Mouse (Mus musculus) adrenal gland, postnatal 36 days (tissue): Measurements from ENCODE around the gene Gtsf2. TPM values are rescaled to one million over a fixed set of nuclear protein-coding genes. Genes with fewer than 3 reads are reported as not detected.
"Not testable (repeated sequence)": the region's sequence is repeated elsewhere in the genome, so short reads cannot be mapped to it uniquely, and the experiment has no call there.

Experiments used
- DNase-seq, 2 experiments: peaks; one replicate each; pipeline ENCODE4 v3.0.0; 2021; ENCODE audit warnings: mixed read lengths in 1 of 2
- long read RNA-seq, 2 experiments: library from polyadenylated mRNA; stranded (forward); transcript quantifications; one replicate each; pipeline ENCODE4 v2.0.0; 2021; ENCODE audit warnings: borderline sequencing depth in 2 of 2
- total RNA-seq, 2 experiments: library from RNA; stranded (reverse); gene quantifications; 2 replicates each; pipeline ENCODE4 v1.2.3; 2021

Gene Gtsf2
- not detected for total RNA-seq
- long read RNA-seq, experiment 1: 0 reads
- long read RNA-seq, experiment 2: 0 reads

DNA sequence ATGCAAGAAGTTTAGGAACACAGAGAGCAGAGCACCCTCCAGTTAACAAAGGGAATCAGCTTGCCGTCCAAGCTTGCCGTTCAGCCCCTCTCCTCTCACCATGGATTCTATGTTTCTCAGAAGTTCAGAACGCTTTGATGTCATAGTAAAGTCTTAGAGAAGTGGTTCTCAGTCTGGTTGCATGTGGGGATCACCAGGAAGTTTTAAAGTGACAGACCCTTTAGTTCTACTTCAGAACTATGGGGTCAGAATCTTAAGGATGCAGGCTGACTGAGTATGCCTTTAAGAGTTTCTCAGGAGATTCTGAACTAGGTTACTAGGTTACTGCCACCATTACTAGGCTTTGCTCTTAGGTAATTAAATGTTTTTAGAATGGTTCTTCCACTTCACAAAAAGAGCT, at the start of gene Gtsf2:
Gtsf2 (minus strand) TSS at position 101 of the 400 bp plus-strand sequence.
- no peak for DNase-seq

- peak; percentile 70 to 79 for DNase-seq
Measured at GRCm38 (mm10) chr15:103496204-103497140, 48.2 kb upstream of the Gtsf2 start.

- peak in 1 of 2 experiments; percentile 18 for DNase-seq
Measured at GRCm38 (mm10) chr15:103488336-103488735, 40.1 kb upstream of the Gtsf2 start.

DNA sequence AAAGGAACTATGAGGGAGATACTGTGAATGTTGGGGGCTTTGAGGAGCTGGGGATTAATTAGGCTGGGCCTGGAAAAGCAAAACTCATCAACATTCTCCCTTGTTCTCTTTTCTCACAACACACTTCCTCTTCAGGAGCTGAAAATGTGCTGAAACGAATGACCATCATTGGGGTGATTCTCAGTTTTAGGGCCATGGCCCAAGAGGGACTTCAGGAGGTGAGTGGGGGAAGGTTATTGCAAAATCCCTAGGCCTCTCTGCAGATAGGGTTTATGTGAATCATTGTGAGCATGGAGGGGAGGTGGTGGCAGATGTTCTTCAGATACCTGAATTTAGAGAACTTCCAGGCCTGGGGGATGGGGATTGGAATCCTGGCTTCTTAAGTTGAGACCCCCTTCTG, 38.4 kb upstream of the Gtsf2 start:
- DNase-seq: no peak

DNA sequence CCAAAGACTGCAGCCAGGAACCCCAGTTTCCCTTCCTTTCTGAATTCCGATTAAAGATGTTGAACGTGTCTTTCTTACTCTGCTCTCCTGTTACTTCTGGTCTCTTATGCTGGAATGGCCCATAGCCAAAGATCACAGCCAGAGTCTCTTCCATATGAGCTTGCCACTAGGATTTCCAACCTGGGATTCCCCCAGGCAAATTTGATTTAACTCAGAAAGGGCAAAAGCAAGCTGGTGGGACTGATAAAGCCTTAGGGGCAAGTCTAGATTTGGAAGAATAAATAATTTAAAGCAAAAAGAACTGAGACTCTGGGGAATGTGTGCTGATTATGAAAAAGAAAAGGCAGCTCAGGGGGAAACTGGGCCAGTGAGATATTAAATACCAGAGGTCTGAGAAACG, 36.8 kb upstream of the Gtsf2 start:
- DNase-seq: no peak

DNA sequence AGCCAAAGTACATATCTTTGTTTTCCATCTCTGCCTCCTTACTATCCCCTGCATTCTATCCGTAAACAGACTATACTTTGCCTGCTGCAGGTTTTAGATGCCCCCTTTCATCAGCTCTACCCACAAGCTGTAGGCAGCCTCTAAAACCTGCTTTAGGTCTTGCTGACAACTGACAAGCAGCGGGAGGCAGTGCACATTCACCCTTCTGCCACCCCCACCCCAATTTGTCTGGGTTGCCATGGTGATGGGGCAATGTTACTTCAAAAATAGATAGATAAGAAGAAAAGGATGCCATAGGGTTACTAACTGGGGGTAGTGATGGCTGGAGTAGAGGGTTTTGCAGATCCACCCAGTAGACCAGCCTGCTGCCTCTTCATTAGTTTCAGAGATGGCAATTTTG, 36.2 kb upstream of the Gtsf2 start:
- DNase-seq: no peak

DNA sequence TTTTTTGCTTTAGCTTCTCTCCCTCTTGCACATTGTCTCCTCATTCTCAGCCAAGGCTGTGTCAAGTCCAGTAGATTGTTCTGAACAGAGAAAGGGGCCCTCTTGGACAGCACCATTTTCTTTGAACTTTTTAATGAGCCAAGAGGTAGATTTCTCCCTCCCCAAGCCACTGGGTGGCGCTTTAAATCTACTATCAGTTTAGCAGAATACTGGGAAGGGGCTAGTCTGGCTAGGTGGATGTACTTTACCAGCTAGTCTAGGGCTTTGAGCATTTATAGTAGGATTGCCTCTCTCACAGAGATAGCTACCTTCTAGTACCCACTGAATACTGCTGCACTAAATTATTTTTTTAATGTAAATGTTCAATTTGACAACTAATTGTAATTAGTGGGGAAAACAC, 34.2 kb upstream of the Gtsf2 start:
- DNase-seq: peak in 1 of 2 experiments; percentile 47

GRCm38 (mm10) chr15:103480129-103480528, 31.9 kb upstream of the Gtsf2 start:
- DNase-seq: no peak

DNA sequence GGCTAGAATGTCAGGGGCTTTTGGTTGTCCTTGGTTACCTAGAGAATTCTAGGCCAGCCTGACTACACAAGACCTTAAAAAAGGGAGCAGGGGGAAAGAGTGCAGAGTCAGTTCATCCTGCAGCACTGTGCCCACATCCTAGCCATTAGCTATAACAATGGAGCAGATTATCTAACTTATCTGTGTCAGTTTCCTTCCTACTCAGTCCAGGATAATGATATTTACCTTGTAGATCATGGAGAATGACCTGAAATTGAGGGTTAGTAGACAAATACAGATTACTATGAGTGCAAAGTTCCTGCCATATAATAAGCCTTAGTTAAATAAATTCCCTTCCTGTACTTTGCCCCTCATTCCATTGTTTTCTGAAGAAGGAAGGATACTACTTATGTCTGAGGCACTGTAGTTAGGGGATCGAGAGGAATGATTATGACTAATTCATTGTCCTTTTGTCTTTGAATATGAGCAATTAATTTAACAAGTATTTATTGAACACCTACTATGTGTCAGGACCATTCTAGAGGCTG, 30.9 kb upstream of the Gtsf2 start:
- no peak for DNase-seq

DNA sequence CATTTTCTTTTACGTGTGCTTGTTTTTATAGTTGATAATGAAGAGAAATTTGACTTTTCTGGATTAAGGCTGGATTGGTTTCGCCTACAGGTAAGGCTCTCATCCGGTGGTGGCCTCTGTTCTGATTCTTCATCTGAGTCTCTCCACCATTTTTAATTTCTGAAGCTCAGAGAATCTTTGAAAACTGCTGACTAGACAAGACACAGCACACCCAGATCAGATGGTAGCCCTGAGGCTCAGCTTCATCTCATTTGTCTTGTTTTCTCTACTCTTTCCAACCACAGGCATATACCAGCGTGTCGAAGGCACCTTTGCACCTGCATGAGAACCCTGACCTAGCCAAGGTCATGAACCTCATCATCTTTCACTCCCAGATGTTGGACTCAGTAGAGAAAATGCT, 25.5 kb upstream of the Gtsf2 start:
- DNase-seq: no peak

DNA sequence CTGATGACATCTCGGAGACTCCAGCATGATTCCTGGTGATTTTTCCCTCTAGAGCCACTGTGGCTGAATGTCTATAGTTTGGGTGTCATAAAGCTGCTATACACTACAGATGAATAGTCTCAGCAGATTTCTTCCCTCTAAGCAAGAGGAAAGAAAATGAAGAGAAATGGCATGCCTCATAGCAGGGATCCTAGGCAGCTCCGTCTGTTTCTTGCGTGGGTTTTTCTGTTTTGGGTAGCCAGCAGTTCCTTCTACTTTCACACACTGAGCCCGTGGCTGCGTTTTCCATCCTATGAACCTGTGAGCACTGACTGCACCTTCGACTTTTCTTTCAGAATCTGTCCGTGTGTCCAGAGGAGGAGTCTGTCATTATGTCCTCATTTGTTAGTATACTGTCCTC, 24.9 kb upstream of the Gtsf2 start:
- no peak for DNase-seq

DNA sequence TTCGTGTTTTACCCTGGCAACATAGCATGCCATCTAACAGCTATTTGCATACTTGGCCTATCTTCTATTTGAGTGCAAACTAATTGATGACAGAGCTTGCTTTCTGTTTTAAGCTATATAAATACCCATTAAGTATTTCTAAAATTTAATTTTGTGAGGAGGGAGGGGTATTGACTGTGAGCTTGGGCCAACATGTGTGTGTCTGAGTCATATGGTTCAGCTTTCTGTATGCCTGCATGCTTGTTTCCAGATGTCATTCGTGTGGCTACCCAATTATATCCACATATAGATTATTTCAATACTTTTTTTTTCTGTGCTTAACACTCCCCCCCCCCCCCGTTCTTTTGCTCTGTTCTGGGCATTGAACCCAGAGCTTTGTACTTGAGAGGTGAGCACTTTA, 24.0 kb upstream of the Gtsf2 start:
- DNase-seq: no peak

DNA sequence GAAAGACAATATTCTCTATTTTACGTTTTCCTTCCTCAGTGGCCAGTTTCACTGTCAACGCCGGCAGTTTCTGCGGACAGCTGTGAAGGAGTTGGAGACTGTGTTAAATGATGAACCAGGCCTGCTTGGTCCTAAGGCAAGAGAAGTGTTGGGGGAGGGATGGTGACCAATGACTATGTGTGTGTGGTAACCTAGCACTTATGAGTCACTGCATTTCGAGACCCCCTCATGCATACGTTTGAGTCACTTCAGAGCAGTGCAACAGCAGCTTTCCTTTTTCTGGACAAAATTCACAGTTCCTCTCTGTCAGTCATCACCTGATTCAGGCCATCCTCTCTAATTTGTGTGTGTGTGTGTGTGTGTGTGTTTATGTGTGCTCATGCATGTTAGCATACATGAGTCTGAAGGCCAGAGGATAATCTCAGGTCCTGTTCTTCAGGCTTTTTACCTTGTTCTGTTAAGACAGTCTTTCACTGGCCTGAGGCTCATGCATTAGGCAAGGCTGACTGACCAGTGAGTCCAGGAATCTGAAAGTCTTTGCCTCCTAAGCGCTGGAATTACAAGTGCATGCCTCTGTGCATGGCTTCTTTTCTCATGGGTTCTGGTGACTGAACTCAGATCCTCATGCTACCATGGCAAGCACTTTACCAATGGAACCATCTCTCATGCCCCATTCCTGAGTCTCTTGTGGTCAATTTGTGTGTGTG, 23.4 kb upstream of the Gtsf2 start:
- no peak for DNase-seq

GRCm38 (mm10) chr15:103462539-103463261, 14.4 kb upstream of the Gtsf2 start:
- DNase-seq: no peak

GRCm38 (mm10) chr15:103454449-103454848, 6.2 kb upstream of the Gtsf2 start:
- DNase-seq: no peak

- DNase-seq: peak; percentile 20 to 23
Measured at GRCm38 (mm10) chr15:103453551-103454218, 5.4 kb upstream of the Gtsf2 start, which contains the start of gene Nckap1l. Gene Nckap1l, plus strand, starts transcription at chr15:103453794.

GRCm38 (mm10) chr15:103445966-103446365, 2.3 kb downstream of the Gtsf2 start:
- not testable (repeated sequence) for DNase-seq

DNA sequence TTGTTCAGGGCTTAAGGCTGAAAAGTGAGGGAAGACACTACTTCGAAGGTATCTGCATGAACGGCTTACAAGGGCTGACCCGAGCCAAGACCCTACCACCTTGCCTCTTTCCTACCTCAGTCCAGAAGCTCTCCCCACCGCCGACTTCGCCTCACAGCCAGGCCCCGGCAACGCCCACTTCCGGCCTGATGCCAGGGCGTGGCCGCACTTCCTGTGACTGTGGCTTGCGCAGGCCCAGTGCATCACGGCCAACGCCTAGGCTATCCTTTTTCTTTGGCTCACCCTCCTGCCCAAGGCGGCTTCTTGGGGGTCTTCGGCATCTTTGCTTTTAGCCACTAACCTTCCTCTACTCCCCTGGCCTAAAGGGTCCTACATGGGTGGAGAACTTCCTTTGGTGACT, 18.0 kb downstream of the Gtsf2 start, which contains the start of gene Gtsf1:
Gtsf1 (minus strand) TSS at position 230 of the 400 bp plus-strand sequence.
- no peak for DNase-seq

DNA sequence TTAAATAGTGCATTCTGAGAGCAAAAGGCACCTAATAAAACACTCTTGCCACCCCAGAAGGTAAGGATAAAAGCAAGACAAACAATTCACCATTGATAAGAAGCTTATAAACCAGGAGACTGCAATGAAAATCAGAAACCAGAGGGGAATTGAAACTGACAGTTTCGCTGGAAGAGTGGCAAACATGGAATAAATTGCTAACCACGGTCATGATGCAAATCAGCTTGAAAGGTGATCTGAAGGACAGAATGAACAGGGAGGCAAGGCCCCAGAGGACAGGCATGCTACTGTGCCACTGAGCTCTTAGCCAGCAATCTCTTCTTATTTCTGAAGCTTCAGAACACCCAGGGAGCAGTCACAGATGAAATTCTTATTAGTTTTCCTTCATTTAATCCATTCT, 21.3 kb downstream of the Gtsf2 start:
- DNase-seq: no peak

DNA sequence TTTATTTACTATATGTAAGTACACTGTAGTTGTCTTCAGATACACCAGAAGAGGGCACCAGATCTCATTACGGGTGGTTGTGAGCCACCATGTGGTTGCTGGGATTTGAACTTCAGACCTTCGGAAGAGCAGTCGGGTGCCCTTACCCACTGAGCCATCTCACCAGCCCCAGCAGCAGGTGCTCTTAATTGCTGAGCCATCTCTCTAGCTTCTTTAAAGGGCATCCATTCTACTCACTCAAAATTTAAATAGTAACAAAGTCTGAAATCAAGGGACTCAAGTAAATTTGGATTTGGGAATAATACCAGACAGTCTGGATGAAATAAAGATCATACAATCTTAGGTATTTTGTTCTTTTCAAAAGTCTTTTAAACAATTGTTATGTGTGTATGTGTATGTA, 42.7 kb downstream of the Gtsf2 start:
- not testable (repeated sequence) for DNase-seq

GRCm38 (mm10) chr15:103401361-103401760, 46.9 kb downstream of the Gtsf2 start:
- DNase-seq: no peak
